9 mouse cellular contexts compared by ENCODE assay signal in genomic region chr5:35244204-35244603, GRCm38 (mm10). TPM values are rescaled to one million over a fixed set of nuclear protein-coding genes. Genes with fewer than 3 reads are reported as not detected.
DNase-seq lines count a peak whose midpoint lies in the region; ATAC-seq and TF ChIP-seq lines count a peak whose summit lies in the region.
"Had no signal": no experiment of that assay in that cellular context is flagged by ENCODE, and none has a peak within 500 bp of the region (broad histone marks: within the 10 kb centered on the region; RNA-seq: fewer than 3 reads in every experiment).

No protein-coding gene starts in this region.

- TF ChIP-seq POLR2A in ES-Bruce4 (IDR thresholded peaks at IDR 0.05; ENCODE audit: insufficient read depth, low read length): no peak

- H3K9ac ChIP-seq in ES-Bruce4 (ENCODE audit: low read depth, poor library complexity, severe bottlenecking): no peak overlapping the region
- H3K9ac ChIP-seq in liver, postnatal 0 days (replicated peaks): no peak overlapping the region
- H3K9ac ChIP-seq: forebrain, embryonic 13.5 days had no signal

- intact Hi-C loops in left cerebral cortex, adult 2 months (cut with DNase I): no loop called here

- no peak for DNase-seq in left cerebral cortex, adult 2 months (ENCODE audit: extremely low spot score in 1 of 2, low spot score in 2 of 2)
- no peak for DNase-seq in left cerebral cortex, adult 8-10 months (ENCODE audit: low spot score in 2 of 2)
- DNase-seq in brain, adult 2 months (ENCODE audit: low read depth, low spot score): peak; percentile 27
- peak; percentile 29 for DNase-seq in liver, postnatal 0 days
- no peak for DNase-seq in right cerebral cortex, postnatal 25 days
- no peak for DNase-seq in cerebellum, adult 11 months

- H3K4me1 ChIP-seq in ES-Bruce4 (ENCODE audit: control insufficient read depth, insufficient read depth, low read length): no peaks in the 10 kb centered on the region
- no peaks in the 10 kb centered on the region for H3K4me1 ChIP-seq in liver, postnatal 0 days (ENCODE audit: insufficient read depth)

- 0% methylated on average over 1 of the region's 1 CpGs for WGBS in liver, postnatal 0 days (ENCODE audit: insufficient replicate concordance)

- no peak overlapping the region for H3K27ac ChIP-seq in left cerebral cortex, adult 2 months
- no peak overlapping the region for H3K27ac ChIP-seq in ES-Bruce4 (ENCODE audit: insufficient read depth, low read length)
- H3K27ac ChIP-seq in liver, postnatal 0 days (ENCODE audit: low read depth): no peak overlapping the region
- H3K27ac ChIP-seq: forebrain, embryonic 13.5 days had no signal

- H3K4me3 ChIP-seq in left cerebral cortex, adult 2 months: no peak overlapping the region
- H3K4me3 ChIP-seq in ES-Bruce4 (ENCODE audit: low read depth, low read length): no peak overlapping the region
- no peak overlapping the region for H3K4me3 ChIP-seq in liver, postnatal 0 days (ENCODE audit: low read depth, low read length)
- H3K4me3 ChIP-seq: forebrain, embryonic 13.5 days had no signal

- H3K4me2 ChIP-seq in liver, postnatal 0 days (ENCODE audit: low read depth, low read length): no peak overlapping the region
- H3K4me2 ChIP-seq: forebrain, embryonic 13.5 days had no signal

- H3K9me3 ChIP-seq in ES-Bruce4 (replicated peaks; ENCODE audit: control insufficient read depth, insufficient read depth, low read length, poor library complexity, severe bottlenecking): no peaks in the 10 kb centered on the region
- peaks cover 5% of the 10 kb centered on the region; the same call in 1 of the 2 replicates for H3K9me3 ChIP-seq in liver, postnatal 0 days (ENCODE audit: low read length)

- peak; percentile 41 for TF ChIP-seq CTCF in left cerebral cortex, adult 2 months (IDR thresholded peaks at IDR 0.05)
- TF ChIP-seq CTCF in ES-Bruce4 (IDR thresholded peaks at IDR 0.05; ENCODE audit: low read depth, low read length): peak; percentile 37
- peak; percentile 56 for TF ChIP-seq CTCF in liver, postnatal 0 days (IDR thresholded peaks at IDR 0.05; ENCODE audit: low read depth)

- no peaks in the 10 kb centered on the region for H3K27me3 ChIP-seq in ES-Bruce4 (ENCODE audit: control insufficient read depth, insufficient read depth, low read length, poor library complexity, severe bottlenecking)
- no peaks in the 10 kb centered on the region for H3K27me3 ChIP-seq in liver, postnatal 0 days (ENCODE audit: insufficient read depth, low read length)
- H3K27me3 ChIP-seq: forebrain, embryonic 13.5 days had no signal

- no peaks in the 10 kb centered on the region for H3K36me3 ChIP-seq in ES-Bruce4 (ENCODE audit: control insufficient read depth, insufficient read depth, low read length, poor library complexity, severe bottlenecking)
- H3K36me3 ChIP-seq in liver, postnatal 0 days (replicated peaks; ENCODE audit: insufficient read depth, low read length): no peaks in the 10 kb centered on the region

- TF ChIP-seq EP300 in ES-Bruce4 (IDR thresholded peaks at IDR 0.05; ENCODE audit: insufficient read depth, low read depth, low read length): no peak
- no peak for TF ChIP-seq EP300 in liver, postnatal 0 days (IDR thresholded peaks at IDR 0.05; ENCODE audit: low read depth)

- no peak for ATAC-seq in liver, postnatal 0 days
- ATAC-seq: forebrain, embryonic 13.5 days had no signal

RNA-seq across cellular contexts. Expression of gene Adra2c, which starts 33.9 kb away (rescaled TPM):
- total RNA-seq in left cerebral cortex, adult 2 months (2021): 10 to 100 TPM; 19.2 to 22.2 TPM
- total RNA-seq in left cerebral cortex, adult 8-10 months (2022): 10 to 100 TPM; 22.2 to 26.8 (median 24.4) TPM
- not detected in 2 replicates for polyA plus RNA-seq in ES-Bruce4 (2011; ENCODE audit: insufficient read depth, insufficient read length, low read depth, missing spikeins)
- not detected in 2 replicates for polyA plus RNA-seq in liver, postnatal 0 days (2015; fragmentation: Nextera tagmentation; extraction: Ambion mirVana)
- polyA plus RNA-seq: liver, embryonic 16.5 days had no signal

Comparison
In these comparisons a context has a peak if more than half of its experiments do, and no peak if none do; other contexts are left out.
1. DNase-seq: peak in brain, adult 2 months (single experiment) and liver, postnatal 0 days (single experiment); none in left cerebral cortex, adult 2 months (0 of 2), left cerebral cortex, adult 8-10 months (0 of 2), right cerebral cortex, postnatal 25 days (single experiment) and cerebellum, adult 11 months (single experiment).
2. Peak in every context shown above with its lines, with median percentiles within 50 percentile points of each other: CTCF ChIP-seq.